Mouse (Mus musculus) testis, adult 2 months (tissue): Measurements from ENCODE around the gene Fjx1. TPM values are rescaled to one million over a fixed set of nuclear protein-coding genes. Genes with fewer than 3 reads are reported as not detected.

Experiments
- H3K27ac ChIP-seq: fragments of 200-500 bp; 2 replicates; pipeline ENCODE4 v1.5.1; 2012; ENCODE audit warnings: low read depth, low read length; ENCODE audit not compliant: control insufficient read depth, insufficient read depth
- H3K27me3 ChIP-seq: fragments of 200-500 bp; 2 replicates; pipeline ENCODE4 v1.6.1; 2012; ENCODE audit warnings: mild to moderate bottlenecking, low read length, moderate library complexity; ENCODE audit not compliant: control insufficient read depth, insufficient read depth
- H3K36me3 ChIP-seq: fragments of 200-500 bp; 2 replicates; pipeline ENCODE4 v1.6.1; 2012; ENCODE audit warnings: mild to moderate bottlenecking, low read length; ENCODE audit not compliant: control insufficient read depth, insufficient read depth
- H3K4me1 ChIP-seq: fragments of 200-500 bp; 2 replicates; pipeline ENCODE4 v1.6.1; 2012; ENCODE audit warnings: low read length; ENCODE audit not compliant: control insufficient read depth, insufficient read depth
- H3K4me3 ChIP-seq: fragments of 200-500 bp; 2 replicates; pipeline ENCODE4 v1.5.1; 2012; ENCODE audit warnings: low read depth, mild to moderate bottlenecking, low read length, moderate library complexity, mixed read lengths; ENCODE audit not compliant: control insufficient read depth
- CTCF ChIP-seq: fragments of 200-500 bp; IDR thresholded peaks from 2 replicates; pipeline ENCODE4 v1.5.1; 2012; ENCODE audit warnings: low read depth, mild to moderate bottlenecking, inconsistent platforms, low read length, moderate library complexity; ENCODE audit not compliant: control insufficient read depth, insufficient read depth, insufficient replicate concordance
- POLR2A ChIP-seq: fragments of 200-500 bp; IDR thresholded peaks from 2 replicates; pipeline ENCODE4 v1.6.1; 2012; ENCODE audit warnings: low read depth, mild to moderate bottlenecking, inconsistent platforms, low read length, moderate library complexity; ENCODE audit not compliant: control insufficient read depth
- polyA plus RNA-seq: library from polyadenylated mRNA; depleted of rRNA; stranded (reverse); fragments of >200 nt; gene quantifications from 2 replicates; pipeline ENCODE4 v1.2.3, GENCODE M21; 2012

The Fjx1 gene
- polyA plus RNA-seq, 1 experiment, result 0.30 TPM

DNA sequence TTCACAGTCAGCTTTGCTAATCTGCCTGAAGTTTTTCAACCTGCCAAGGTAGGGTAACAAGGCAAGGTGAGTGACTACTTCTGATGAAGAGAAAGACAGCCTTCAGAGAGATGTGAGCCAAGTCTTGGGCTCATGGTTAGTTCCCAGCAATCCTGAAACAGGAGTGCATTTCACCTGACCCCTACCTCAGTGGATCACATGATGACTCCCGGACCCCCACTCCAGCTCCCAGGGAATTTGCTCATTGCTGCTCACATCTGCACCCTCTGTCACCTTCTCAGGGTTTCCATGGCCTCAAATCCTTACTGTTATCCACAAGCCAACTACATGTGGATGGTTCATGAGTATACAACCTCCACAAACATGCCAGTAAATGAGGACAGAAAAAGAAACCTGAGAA is 9.2 kb upstream of the Fjx1 start:
- TF ChIP-seq POLR2A, result no peak
- no peak for TF ChIP-seq CTCF
- Histone ChIP-seq H3K27ac (no peak overlapping the region), H3K36me3 (no peaks in the 10 kb centered on the region), H3K4me1 (no peaks in the 10 kb centered on the region), H3K4me3 (no peak overlapping the region), H3K27me3 (no peaks in the 10 kb centered on the region)

DNA sequence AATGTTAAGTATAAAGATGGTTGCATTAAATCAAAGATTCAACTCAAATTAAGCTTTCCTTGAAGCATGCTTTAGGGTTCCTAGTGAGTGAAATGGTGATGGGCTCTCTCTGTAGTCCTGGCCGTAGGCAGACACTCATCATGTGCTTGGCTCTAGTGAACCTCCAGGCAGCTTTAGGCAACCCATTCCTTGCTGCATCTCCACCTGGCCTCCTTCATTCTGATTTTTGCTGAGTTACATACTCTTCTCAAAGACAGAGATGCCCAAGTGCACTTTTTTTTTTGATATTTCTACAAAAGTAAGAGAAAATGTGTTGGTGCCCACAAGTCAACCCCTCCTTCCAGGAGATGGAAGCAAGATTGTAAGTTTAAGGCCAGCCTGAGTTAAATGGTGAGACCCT is 2.8 kb upstream of the Fjx1 start:
- H3K27me3 ChIP-seq, result no peaks in the 10 kb centered on the region
- no peak overlapping the region for H3K4me3 ChIP-seq
- peaks cover 14% of the 10 kb centered on the region for H3K4me1 ChIP-seq
- TF ChIP-seq CTCF (no peak), POLR2A (no peak)
- H3K27ac ChIP-seq, result no peak overlapping the region
- H3K36me3 ChIP-seq, result no peaks in the 10 kb centered on the region

DNA sequence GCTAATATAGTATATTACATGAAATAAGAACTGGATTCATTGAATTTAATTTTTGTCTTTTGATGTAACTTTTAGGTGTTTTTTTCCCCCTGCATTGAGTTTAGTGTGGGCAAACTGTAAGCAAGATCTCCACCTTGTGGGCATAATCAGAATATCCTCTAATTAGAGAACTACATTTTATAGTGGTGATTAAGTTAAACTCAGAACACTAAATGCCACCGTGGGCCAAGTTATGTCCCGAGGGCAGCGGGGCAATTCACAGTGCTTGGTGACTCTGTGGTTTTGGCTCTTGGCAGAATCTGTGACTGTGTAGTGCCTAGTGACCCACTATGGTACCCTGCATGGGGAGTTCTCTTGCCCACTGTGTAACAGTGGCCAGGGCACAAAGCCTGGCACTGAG is 1.1 kb upstream of the Fjx1 start:
- no peak overlapping the region for H3K27ac ChIP-seq
- H3K4me1 ChIP-seq, result peaks cover 20% of the 10 kb centered on the region
- H3K4me3 ChIP-seq, result no peak overlapping the region
- H3K36me3 ChIP-seq, result no peaks in the 10 kb centered on the region
- TF ChIP-seq POLR2A (no peak), CTCF (no peak)
- H3K27me3 ChIP-seq, result no peaks in the 10 kb centered on the region

DNA sequence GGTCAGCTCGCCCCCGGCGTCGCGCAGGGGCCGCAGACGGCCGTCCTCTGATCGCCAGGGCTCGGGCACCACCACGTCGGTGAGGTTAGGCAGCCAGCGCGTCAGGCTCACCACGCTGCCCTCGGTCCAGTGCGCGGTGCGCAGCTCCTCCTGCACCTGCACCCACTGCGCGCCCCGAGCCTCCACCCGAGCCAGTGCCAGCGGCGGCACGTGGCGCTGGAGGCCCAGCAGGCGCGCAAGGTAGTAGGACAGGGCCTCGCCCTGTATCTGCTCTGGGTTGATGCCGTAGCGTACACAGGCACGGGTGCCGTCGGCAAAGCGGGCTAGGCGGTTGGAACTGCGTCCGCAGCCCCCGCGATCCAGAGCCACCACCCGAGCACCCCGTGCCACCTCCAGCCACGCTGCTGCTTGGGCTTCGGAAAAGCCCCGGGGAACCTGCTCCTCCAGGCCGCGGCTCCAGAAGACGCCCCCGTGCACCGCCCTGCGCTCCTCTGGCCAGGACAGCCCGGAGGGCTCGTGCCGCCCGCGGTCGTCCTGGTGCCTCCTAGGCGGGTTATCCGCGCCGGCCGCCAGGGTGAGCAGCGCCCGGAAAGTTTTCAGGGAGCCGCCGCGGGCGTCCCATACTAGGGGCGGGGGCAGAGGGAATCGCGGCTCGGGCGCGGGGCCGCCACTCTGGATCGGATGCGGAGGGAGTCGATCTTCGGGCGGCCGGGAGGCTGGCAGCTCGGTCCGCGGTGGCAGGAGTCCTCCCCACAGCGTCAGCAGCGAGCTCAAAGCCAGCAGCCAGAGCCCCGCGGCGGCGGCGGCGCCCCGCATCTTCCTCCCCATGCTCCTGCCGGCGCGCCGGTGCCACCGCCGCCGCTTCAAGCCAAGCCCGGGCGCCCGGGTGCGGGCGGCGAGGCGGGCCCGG is 1.3 kb downstream of the Fjx1 start:
- H3K4me1 ChIP-seq, result peaks cover 20% of the 10 kb centered on the region
- no peak overlapping the region for H3K27ac ChIP-seq
- H3K27me3 ChIP-seq, result no peaks in the 10 kb centered on the region
- no peaks in the 10 kb centered on the region for H3K36me3 ChIP-seq
- H3K4me3 ChIP-seq, result peak overlapping the region; percentile 69
- TF ChIP-seq CTCF (no peak), POLR2A (no peak)

DNA sequence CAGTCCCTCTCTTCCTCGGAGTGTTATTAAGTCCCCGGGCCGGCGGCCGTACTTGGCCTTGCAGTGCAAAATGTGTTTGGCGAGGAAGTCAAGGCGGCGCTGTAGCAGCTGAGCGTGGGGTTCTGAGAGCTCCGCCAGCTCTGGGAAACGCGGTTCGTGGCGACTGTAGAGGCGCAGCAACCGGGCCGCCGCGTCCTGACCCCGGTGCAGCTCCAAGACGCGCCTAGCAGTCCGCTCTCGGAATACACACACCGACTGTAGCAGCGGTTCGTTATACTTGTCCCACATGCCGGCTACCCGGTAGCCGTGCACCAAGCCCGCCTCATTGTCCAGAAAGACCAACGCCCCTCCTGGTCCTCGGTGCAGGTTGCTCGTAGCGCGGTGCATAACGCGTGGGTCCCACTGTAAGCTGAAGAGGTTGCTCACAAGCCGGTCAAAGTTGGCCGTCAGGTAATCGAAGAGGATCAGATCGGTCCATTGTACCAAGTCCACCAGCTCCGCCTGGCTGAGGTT is 2.0 kb downstream of the Fjx1 start:
- Histone ChIP-seq H3K4me1 (peaks cover 20% of the 10 kb centered on the region), H3K27me3 (no peaks in the 10 kb centered on the region), H3K27ac (no peak overlapping the region), H3K4me3 (peak overlapping the region; percentile 69), H3K36me3 (no peaks in the 10 kb centered on the region)
- no peak for TF ChIP-seq CTCF

DNA sequence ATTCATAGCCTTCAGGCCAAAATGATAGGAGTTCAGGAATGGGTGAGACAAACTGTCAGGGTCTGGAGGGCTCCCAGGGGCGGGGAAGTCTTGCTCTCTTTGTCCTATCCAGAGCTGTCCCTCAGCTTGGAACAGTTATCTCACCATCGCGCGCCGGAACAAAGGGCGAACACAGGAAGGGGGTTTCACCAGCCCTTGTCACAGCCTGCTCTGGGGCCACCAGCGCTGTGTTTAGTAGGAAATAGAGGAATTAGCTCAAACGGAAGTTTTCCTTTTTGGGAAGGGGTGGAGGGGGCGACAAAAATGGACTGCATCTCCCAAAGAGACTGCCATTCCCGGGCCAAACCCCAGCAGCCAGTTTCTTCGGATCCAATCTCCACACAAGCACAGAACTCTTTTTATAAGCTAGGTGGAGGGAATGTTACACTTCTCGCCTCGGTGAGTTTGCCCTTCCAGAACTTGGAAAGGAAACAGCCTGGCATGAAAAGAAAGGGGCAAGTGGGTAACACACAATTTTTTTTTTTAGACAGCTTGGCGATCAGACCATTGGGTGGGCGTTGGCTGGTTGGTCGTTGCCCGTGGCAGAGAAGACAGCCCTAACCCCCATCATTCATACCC is 2.6 kb downstream of the Fjx1 start:
- Histone ChIP-seq H3K27me3 (no peaks in the 10 kb centered on the region), H3K4me3 (peak overlapping the region; percentile 22), H3K27ac (no peak overlapping the region), H3K4me1 (peaks cover 20% of the 10 kb centered on the region), H3K36me3 (no peaks in the 10 kb centered on the region)
- TF ChIP-seq CTCF, result no peak
- no peak for TF ChIP-seq POLR2A

DNA sequence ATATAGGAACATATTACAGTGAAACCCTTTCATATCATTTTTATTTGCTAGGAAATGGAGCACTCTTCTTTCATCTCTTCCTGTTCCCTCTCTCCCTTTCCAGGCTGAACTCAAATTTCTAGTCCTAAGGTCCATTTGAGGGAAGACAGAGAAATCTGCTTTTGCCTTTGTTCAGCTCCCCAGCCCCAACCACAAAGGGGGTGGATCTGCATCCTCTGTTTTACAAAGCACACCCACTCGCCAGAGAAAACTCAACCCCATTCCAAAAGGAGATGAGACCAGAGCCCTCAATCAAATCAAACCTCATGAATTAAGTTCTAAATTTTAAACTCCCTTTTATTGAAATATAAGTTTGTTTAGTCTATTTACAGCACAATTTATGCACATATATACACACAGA is 3.2 kb downstream of the Fjx1 start:
- Histone ChIP-seq H3K27me3 (no peaks in the 10 kb centered on the region), H3K4me3 (no peak overlapping the region), H3K27ac (no peak overlapping the region), H3K36me3 (no peaks in the 10 kb centered on the region), H3K4me1 (peaks cover 20% of the 10 kb centered on the region)
- TF ChIP-seq POLR2A (no peak), CTCF (no peak)
